Mouse (Mus musculus): Measurements from ENCODE around the gene Hecw2.

Gene Hecw2

DNA sequence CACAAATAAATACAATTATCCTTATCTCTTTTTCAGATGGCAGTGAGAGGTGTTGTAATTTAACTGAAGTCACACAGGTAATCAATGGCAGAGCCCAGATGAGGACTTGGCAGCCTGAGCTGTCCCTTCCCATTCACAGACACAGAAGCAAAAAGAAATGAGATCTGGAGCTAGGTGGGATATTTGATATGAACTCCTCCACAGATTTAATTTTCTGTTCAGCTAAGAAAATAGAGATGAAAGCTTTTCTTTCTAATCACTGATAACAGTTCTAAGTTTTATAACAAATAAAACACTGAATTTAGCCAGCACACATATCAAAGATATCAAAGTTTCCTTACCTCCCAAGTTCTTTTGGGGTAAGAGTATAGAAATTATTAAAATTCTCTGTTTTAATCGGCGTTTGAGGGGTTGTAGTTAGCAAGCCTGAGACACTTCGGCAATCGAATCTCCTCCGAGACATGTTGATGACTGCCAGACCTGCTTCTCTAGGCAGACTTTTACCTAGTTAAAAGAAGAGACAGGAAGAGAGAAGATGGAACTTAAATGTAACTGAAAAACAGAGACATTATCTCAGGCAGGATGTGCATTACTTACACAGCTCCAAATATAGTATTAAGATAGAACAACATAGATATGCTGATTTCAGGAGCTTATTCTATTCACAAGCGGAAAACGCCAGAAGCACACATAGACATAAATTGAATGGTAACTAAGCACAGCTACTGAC lies 418.6 kb downstream of the Hecw2 start:
- DNase-seq = no peak

DNA sequence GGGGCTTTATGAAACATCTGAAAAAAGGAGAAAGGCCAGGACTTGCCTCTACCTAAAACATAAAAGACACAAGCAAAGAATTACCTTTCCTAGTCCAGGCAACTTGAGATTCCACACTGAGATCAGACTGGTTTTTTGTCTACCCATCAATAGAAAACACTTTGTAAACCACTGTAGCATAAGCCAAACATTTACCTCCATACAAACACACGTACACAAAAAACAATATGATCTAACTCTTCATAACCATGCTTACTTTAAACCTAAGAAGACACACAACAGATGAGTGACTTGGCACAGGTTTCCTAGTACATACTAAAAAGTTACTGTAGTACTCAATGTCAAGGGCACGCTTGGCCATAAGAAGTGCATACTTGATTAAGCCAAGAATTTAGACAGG lies 419.4 kb downstream of the Hecw2 start:
- no peak for DNase-seq

DNA sequence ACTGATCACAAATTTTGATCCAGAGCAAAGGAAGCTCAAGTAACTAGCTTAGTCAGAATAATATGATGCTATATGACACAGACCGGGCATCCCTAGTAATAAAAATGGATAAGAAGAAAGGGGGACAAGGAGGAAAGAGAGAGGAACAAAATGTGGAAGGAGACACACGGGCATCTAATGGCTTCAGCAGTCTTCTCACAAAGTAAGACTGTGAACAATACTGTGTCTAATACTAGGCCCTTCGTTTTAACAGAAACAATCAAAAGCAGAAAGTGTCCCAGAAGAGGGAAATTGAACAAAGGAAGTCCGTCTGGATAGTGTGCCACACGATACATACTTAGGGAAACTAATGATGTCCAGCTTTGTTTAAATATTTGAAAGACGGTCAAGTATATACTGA lies 419.9 kb downstream of the Hecw2 start:
- no peak for DNase-seq

GRCm38 (mm10) chr1:53774571-53774970 lies 420.4 kb downstream of the Hecw2 start:
- no peak for DNase-seq

- no peak for DNase-seq
These were observed 421.0 kb downstream of the Hecw2 start for GRCm38 (mm10) chr1:53773994-53774393.

- no peak for DNase-seq
These were observed 422.0 kb downstream of the Hecw2 start for GRCm38 (mm10) chr1:53772967-53773366.

- DNase-seq = no peak
These were observed 423.5 kb downstream of the Hecw2 start for GRCm38 (mm10) chr1:53771476-53771875.

DNA sequence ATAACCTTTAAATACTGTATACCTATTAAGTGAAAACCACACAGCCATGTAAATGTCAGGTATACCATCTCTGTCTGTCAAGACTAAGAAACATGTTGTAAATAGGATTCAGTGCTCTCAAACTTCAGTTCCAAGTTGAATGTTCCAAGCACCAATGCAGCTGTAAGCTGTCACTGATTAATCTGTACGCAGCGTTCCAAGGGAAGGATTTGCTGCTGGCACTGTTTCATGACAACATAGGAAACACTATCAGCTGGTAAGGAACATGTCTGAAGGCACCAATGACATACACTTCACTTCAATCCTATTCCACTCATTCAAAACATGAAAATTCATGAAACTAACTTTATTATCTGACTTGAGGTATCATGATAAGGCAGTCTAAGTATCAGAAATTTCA lies 428.9 kb downstream of the Hecw2 start:
- DNase-seq = no peak

DNA sequence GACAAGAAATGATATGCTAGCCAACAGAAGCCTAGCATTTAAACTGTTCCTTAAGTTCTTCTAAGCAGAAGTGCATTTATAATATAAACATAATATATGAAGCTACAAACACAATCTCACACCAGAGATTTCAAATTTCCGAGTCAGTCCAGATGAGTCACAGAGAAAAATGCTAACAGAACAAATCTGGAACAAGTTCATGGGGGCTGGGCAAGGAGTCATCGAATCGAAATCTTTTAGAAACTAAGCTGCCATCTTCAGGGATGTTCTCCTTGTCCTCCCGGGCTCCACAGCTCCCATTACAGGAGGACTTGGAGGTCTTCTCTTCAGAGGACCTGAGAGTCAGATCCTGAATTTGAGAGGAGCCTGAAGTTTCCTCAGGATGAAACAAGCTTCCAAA lies 437.7 kb downstream of the Hecw2 start:
- DNase-seq = no peak
